Mouse (Mus musculus) urinary bladder, adult 18-20 months (tissue): ENCODE measurements around the gene Ube2o.
A peak's percentile ranks its signal among the peaks of the same experiment; 100 is the strongest.

ENCODE experiments used
- DNase-seq, 2 experiments: peaks; one replicate each; pipeline ENCODE4 v3.0.0; 2022; ENCODE audit warnings: low spot score in 2 of 2, mixed read lengths in 2 of 2

Gene Ube2o

GRCm38 (mm10) chr11:116543110-116543509 is 38.1 kb downstream of the Ube2o start:
- no peak for DNase-seq

- DNase-seq, result no peak
Measured at GRCm38 (mm10) chr11:116541183-116541582, 40.1 kb downstream of the Ube2o start.

GRCm38 (mm10) chr11:116538142-116538735 is 43.0 kb downstream of the Ube2o start:
- peak; percentile 60 to 76 for DNase-seq

- DNase-seq, result no peak
Measured at GRCm38 (mm10) chr11:116537388-116537787, 43.9 kb downstream of the Ube2o start.

GRCm38 (mm10) chr11:116536685-116537084 is 44.6 kb downstream of the Ube2o start:
- no peak for DNase-seq

- DNase-seq, result peak; percentile 56
Measured at GRCm38 (mm10) chr11:116534154-116534865, 46.9 kb downstream of the Ube2o start.

- peak in 1 of 2 experiments; percentile 78 for DNase-seq
Measured at GRCm38 (mm10) chr11:116533341-116534153, 47.7 kb downstream of the Ube2o start.

- peak in 1 of 2 experiments; percentile 83 for DNase-seq
Measured at GRCm38 (mm10) chr11:116532810-116533338, 48.4 kb downstream of the Ube2o start.

- DNase-seq, result peak; percentile 53 to 60
Measured at GRCm38 (mm10) chr11:116532262-116532809, 48.9 kb downstream of the Ube2o start.

GRCm38 (mm10) chr11:116531371-116532191 is 49.7 kb downstream of the Ube2o start:
- peak; percentile 39 to 52 for DNase-seq

GRCm38 (mm10) chr11:116530187-116531147 is 50.8 kb downstream of the Ube2o start, which contains the start of gene Sphk1:
TSS of gene Sphk1 (plus strand) at chr11:116530925.
- DNase-seq, result no peak

GRCm38 (mm10) chr11:116528636-116529320 is 52.5 kb downstream of the Ube2o start:
- DNase-seq, result no peak

GRCm38 (mm10) chr11:116523699-116524189 is 57.5 kb downstream of the Ube2o start:
- DNase-seq, result no peak

- no peak for DNase-seq
Measured at GRCm38 (mm10) chr11:116522886-116523698, 58.2 kb downstream of the Ube2o start.

GRCm38 (mm10) chr11:116522046-116522445 is 59.2 kb downstream of the Ube2o start:
- DNase-seq, result no peak

- no peak for DNase-seq
Measured at GRCm38 (mm10) chr11:116521143-116521542, 60.1 kb downstream of the Ube2o start.

GRCm38 (mm10) chr11:116518482-116518881 is 62.8 kb downstream of the Ube2o start:
- no peak for DNase-seq
